Mouse (Mus musculus) lung, adult 10 weeks (tissue): ENCODE data around the gene Exo1. TPM values are rescaled to one million over a fixed set of nuclear protein-coding genes. Genes with fewer than 3 reads are reported as not detected.

Experiments
- polyA plus RNA-seq: library from polyadenylated mRNA; stranded (reverse); fragments of 350-450 nt; fragmentation: Illumina TruSeq; extraction: RNeasy Lipid Tissue Mini Kit (QIAGEN cat#74804); gene quantifications from one replicate; pipeline ENCODE4 v1.2.3, GENCODE M21; 2014; ENCODE audit warnings: low read depth, low replicate concordance; ENCODE audit not compliant: insufficient read depth

Gene Exo1
- 0.55 TPM for polyA plus RNA-seq

GRCm38 (mm10) chr1:175880453-175881296 is at the start of gene Exo1:
Exo1 (plus strand) TSS chr1:175880581.

GRCm38 (mm10) chr1:175920029-175920428 is 39.6 kb downstream of the Exo1 start, which contains the start of gene Gm38100:
Gm38100 (plus strand) TSS chr1:175920329.

Other genes with a start within 250 kb of the Exo1 start
- 1.6 TPM for gene Opn3, start 187.8 kb upstream of the Exo1 start, polyA plus RNA-seq
- gene Chml, start 187.7 kb upstream of the Exo1 start, polyA plus RNA-seq: 2.6 TPM
- gene Wdr64, start 182.0 kb upstream of the Exo1 start, polyA plus RNA-seq: not detected
- gene Gm38100, start 39.7 kb downstream of the Exo1 start, polyA plus RNA-seq: not detected
- gene Rbm8a2, start 98.5 kb downstream of the Exo1 start, polyA plus RNA-seq: 0.42 TPM